Mouse (Mus musculus) heart, embryonic 14.5 days (tissue): ENCODE measurements around the gene Brf1. TPM values are rescaled to one million over a fixed set of nuclear protein-coding genes. Genes with fewer than 3 reads are reported as not detected.

ENCODE experiments used
- ATAC-seq: fragments of 200-750 bp; cut with Nextera tagmentation; 2 replicates; pipeline ENCODE4 v1.8.0; 2017; ENCODE audit warnings: low read depth, moderate TSS enrichment; ENCODE audit not compliant: insufficient number of reproducible peaks, insufficient read depth, low FRiP score
- H3K27ac ChIP-seq, 2 experiments: fragments of 200-500 bp in 1 of 2; fragments of 300-500 bp in 1 of 2; sonication (generic) in 1 of 2; replicated peaks in 1 of 2; 2 replicates each; pipeline ENCODE4 v1.5.1; 2012 to 2014; ENCODE audit warnings: low read depth in 2 of 2, low read length in 2 of 2, control low read depth in 1 of 2, mild to moderate bottlenecking in 1 of 2, mixed read lengths in 1 of 2; ENCODE audit not compliant: control insufficient read depth in 1 of 2, insufficient read depth in 1 of 2
- H3K27me3 ChIP-seq: fragments of 300-500 bp; sonication (generic); 2 replicates; pipeline ENCODE4 v1.6.1; 2014; ENCODE audit warnings: mild to moderate bottlenecking, low read length, control low read depth; ENCODE audit not compliant: control insufficient read depth, insufficient read depth
- H3K36me3 ChIP-seq: fragments of 300-500 bp; sonication (generic); 2 replicates; pipeline ENCODE4 v1.6.1; 2014; ENCODE audit warnings: mild to moderate bottlenecking, control low read depth, low read length, mixed read lengths; ENCODE audit not compliant: control insufficient read depth, insufficient read depth
- H3K4me1 ChIP-seq, 2 experiments: fragments of 200-500 bp in 1 of 2; fragments of 300-500 bp in 1 of 2; sonication (generic) in 1 of 2; 2 replicates each; pipeline ENCODE4 v1.6.1; 2012 to 2014; ENCODE audit warnings: low read length in 2 of 2, control low read depth in 1 of 2, mixed read lengths in 1 of 2; ENCODE audit not compliant: control insufficient read depth in 2 of 2, insufficient read depth in 2 of 2
- H3K4me2 ChIP-seq: fragments of 300-500 bp; sonication (generic); 2 replicates; pipeline ENCODE4 v1.6.1; 2014; ENCODE audit warnings: mild to moderate bottlenecking, low read length
- H3K4me3 ChIP-seq, 2 experiments: fragments of 200-500 bp in 1 of 2; fragments of 300-500 bp in 1 of 2; sonication (generic) in 1 of 2; 2 replicates each; pipeline ENCODE4 v1.5.1; 2012 to 2014; ENCODE audit warnings: low read length in 2 of 2, mild to moderate bottlenecking in 2 of 2, control low read depth in 1 of 2, low read depth in 1 of 2, moderate library complexity in 1 of 2; ENCODE audit not compliant: control insufficient read depth in 1 of 2, insufficient read depth in 1 of 2
- H3K9ac ChIP-seq: fragments of 300-500 bp; sonication (generic); 2 replicates; pipeline ENCODE4 v1.6.1; 2014; ENCODE audit warnings: mild to moderate bottlenecking, low read length
- H3K9me3 ChIP-seq: fragments of 300-500 bp; sonication (generic); 2 replicates; pipeline ENCODE4 v1.6.1; 2016; ENCODE audit warnings: low read length, control low read depth; ENCODE audit not compliant: control insufficient read depth
- WGBS: fragments of 180-500 bp; shearing (Covaris S2); extraction: QIAGEN DNeasy Blood & Tissue Kit; methylation state at CpG from one replicate; pipeline ENCODE4 v1.1.7; 2014; 5-methylcytosine and 5-hydroxymethylcytosine counted together
- polyA plus RNA-seq: library from polyadenylated mRNA; unstranded; fragments of >200 nt; fragmentation: Nextera tagmentation; extraction: Ambion mirVana; gene quantifications from 2 replicates; pipeline ENCODE4 v1.2.1, GENCODE M21; 2014

Gene Brf1
- polyA plus RNA-seq, 1 experiment from 2014 or later, result 40.5 TPM

DNA sequence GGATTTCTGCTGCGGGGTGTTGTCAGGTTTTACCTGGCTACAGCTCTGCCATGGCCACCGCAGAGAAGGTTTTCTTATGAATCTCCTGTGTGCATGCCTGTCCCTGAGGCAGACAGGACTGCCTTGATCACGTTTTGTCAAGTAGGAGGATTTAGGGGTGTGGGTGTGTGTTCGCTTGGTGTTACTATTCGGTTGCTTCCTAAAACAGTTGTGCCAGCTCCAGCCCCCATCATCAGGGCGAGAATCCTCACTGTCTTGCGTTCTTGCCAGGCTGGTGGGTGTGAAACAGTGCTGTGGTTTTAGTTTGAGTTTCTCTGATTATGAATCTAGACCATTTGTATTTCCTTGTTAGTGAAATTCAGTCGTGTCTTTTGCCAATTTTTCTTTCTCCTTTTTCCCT lies 16.5 kb upstream of the Brf1 start:
- peaks cover 9% of the 10 kb centered on the region for H3K36me3 ChIP-seq
- H3K9me3 ChIP-seq, result no peaks in the 10 kb centered on the region
- no peaks in the 10 kb centered on the region for H3K27me3 ChIP-seq
- no peak for ATAC-seq
- H3K27ac ChIP-seq, result no peak overlapping the region
- H3K4me3 ChIP-seq, result no peak overlapping the region
- H3K4me2 ChIP-seq, result no peak overlapping the region
- no peak overlapping the region for H3K9ac ChIP-seq
- 71% methylated on average over 8 of the region's 8 CpGs for WGBS
- peaks cover 14 to 18% of the 10 kb centered on the region in 2 experiments for H3K4me1 ChIP-seq

DNA sequence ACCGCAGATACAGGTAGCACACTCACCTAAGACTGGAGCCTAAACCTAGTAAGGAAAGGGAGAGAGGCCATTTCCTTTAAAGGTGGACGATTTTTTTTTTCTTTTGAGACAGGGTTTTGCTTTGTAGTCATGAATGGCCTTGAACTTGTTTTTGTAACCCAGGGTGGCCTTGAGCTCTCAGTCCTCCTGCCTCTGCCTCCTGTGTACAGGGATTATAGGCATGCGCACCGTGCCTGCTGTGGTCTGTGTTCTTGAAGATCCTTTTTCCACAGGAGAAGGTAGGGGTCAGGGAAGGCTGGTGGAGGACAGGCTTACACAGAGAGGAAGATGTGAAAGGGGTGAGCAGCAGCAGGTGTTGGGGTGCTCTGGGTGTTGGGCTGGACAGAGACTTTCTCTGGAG lies 15.5 kb upstream of the Brf1 start:
- Histone ChIP-seq H3K4me1 (peaks cover 16 to 18% of the 10 kb centered on the region in 2 experiments), H3K4me3 (no peak overlapping the region), H3K4me2 (peak overlapping the region; percentile 72; the same call in 1 of the 2 replicates), H3K27ac (no peak overlapping the region), H3K9me3 (no peaks in the 10 kb centered on the region), H3K9ac (peak overlapping the region; percentile 93; the same call in 1 of the 2 replicates), H3K27me3 (no peaks in the 10 kb centered on the region), H3K36me3 (peaks cover 6% of the 10 kb centered on the region)
- ATAC-seq, result no peak
- 74% methylated on average over 4 of the region's 4 CpGs for WGBS

- Histone ChIP-seq H3K4me3 (peak overlapping the region; percentile 93 to 98), H3K9ac (peak overlapping the region; percentile 93), H3K9me3 (no peaks in the 10 kb centered on the region), H3K27ac (peak overlapping the region; percentile 63 to 64; a peak in 3 of 4 replicates), H3K27me3 (no peaks in the 10 kb centered on the region), H3K4me1 (peaks cover 16 to 18% of the 10 kb centered on the region in 2 experiments), H3K4me2 (peak overlapping the region; percentile 72), H3K36me3 (no peaks in the 10 kb centered on the region)
- under 1% methylated on average over 53 of the region's 64 CpGs for WGBS
- peak; percentile 24 for ATAC-seq
Measured at GRCm38 (mm10) chr12:113014561-113015556, 14.4 kb upstream of the Brf1 start.

DNA sequence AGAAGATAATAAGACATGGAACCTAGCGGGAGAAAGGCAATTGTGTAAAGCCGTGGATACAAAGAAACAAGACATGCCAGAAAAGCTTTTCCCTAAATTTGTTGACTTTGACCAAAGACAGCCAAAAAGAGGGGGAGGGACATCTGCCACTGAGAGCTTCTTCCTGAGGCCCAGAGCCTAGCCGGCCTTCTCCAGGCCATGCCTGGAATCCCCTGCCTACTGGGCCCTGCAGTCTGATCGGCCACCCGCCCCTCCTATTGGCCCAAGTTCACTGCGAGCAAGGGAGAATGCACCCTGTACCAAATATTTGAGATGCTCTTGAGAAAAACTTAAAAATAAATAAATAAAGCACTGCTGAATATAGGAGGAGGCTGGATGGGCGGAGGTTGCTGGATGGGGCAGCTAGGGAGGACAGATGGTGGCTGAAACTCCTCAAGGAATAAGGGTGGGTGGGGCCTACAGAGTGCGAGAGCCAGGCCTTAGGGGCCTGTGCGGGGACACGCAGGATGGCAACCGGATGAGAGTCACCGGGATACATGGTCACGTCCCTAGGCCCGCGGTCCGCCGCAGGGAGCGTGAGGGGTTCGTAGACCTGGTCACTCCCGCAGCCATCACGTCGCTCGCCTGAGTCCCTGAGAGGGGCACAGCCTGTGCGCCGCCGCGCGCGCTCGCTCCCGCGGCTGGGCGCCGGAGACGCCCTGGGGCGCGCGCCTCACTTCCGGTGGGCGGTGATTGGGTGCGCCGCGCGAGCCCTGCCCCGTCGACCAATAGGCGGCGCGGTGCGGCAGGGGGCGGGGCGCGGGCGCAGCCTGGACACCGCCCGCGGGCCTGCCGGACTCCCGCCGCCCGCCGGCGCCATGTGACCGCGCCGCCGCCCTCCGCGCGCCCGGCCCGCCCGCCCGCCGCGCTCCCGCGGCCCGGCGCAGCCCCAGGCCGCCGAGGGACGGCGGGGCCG lies 13.4 kb upstream of the Brf1 start, which contains the start of gene Pacs2:
Gene Pacs2, plus strand, starts transcription at position 905 of the 955 bp plus-strand sequence.
- peak within 1 kb of the TSS; percentile 93 for H3K9ac ChIP-seq
- H3K9me3 ChIP-seq, result no peaks in the 10 kb centered on the region
- H3K36me3 ChIP-seq, result no peaks in the 10 kb centered on the region
- H3K27me3 ChIP-seq, result no peaks in the 10 kb centered on the region
- peak within 1 kb of the TSS; percentile 71 to 83 for H3K27ac ChIP-seq
- H3K4me1 ChIP-seq, result peaks cover 16 to 18% of the 10 kb centered on the region in 2 experiments
- peak; percentile 96 for ATAC-seq
- 4% methylated on average over 51 of the region's 85 CpGs for WGBS
- H3K4me2 ChIP-seq, result peak within 1 kb of the TSS; percentile 72
- peak within 1 kb of the TSS; percentile 93 to 98 for H3K4me3 ChIP-seq

- ATAC-seq, result no peak
- peak overlapping the region; percentile 87 for H3K9ac ChIP-seq
Measured at GRCm38 (mm10) chr12:113013021-113013491, 12.6 kb upstream of the Brf1 start.

DNA sequence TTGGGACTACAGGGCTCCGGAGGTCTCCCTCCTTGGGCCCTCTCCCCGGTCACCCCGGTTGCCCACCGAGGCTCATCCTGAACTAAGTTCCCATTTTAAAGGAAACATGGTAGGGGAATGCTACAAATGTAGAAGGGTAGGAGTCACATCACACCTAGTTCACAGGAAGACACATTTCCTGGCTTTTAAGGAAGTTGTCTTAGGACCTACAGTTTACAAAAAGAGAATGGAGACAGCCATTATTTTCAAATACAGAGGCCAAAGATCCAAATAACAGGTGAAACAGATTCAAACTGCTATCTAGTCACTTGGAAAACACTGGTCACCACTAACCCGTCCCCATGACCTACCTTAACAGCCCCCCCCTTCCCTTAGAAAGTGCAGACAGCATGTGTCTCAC lies 11.9 kb upstream of the Brf1 start:
- Histone ChIP-seq H3K4me3 (no peak overlapping the region), H3K27ac (0 out of 4 replicates have a peak overlapping the region, but pooled peaks of 1 of the 2 experiments have one; percentile 71), H3K4me1 (peaks cover 16 to 18% of the 10 kb centered on the region in 2 experiments), H3K9me3 (no peaks in the 10 kb centered on the region), H3K4me2 (no peak overlapping the region), H3K27me3 (no peaks in the 10 kb centered on the region), H3K36me3 (no peaks in the 10 kb centered on the region), H3K9ac (0 out of 2 replicates have a peak overlapping the region, but pooled peaks have one; percentile 87)
- ATAC-seq, result no peak
- 85% methylated on average over 5 of the region's 5 CpGs for WGBS

More at GRCm38 (mm10) chr12:113013021-113013491, 12.6 kb upstream of the Brf1 start:
- no peaks in the 10 kb centered on the region for H3K27me3 ChIP-seq
- H3K27ac ChIP-seq, result peak overlapping the region; percentile 52 to 71
- H3K36me3 ChIP-seq, result no peaks in the 10 kb centered on the region
- 65% methylated on average over 3 of the region's 3 CpGs for WGBS
- H3K4me3 ChIP-seq, result no peak overlapping the region; a peak in 1 of 4 replicates
- H3K4me1 ChIP-seq, result peaks cover 16 to 18% of the 10 kb centered on the region in 2 experiments
- no peaks in the 10 kb centered on the region for H3K9me3 ChIP-seq
- H3K4me2 ChIP-seq, result peak overlapping the region; percentile 72
